Mouse (Mus musculus): ENCODE measurements at regions not wholly inside any gene's neighbourhood (a gene's known extent, or its start where the extent isn't known, plus 50 kb on each side); places are given as distances from the start of the nearest gene placed in this dataset.
A peak's percentile ranks its signal among the peaks of the same experiment; 100 is the strongest.
"Not testable (repeated sequence)": the region's sequence is repeated elsewhere in the genome, so short reads cannot be mapped to it uniquely, and the experiment has no call there.

GRCm38 (mm10) chr3:21935571-21936261 is 140.7 kb upstream of the Tbl1xr1 start:
- DNase-seq (ENCODE audit: extremely low spot score) = peak; percentile 96

- no peak for DNase-seq (ENCODE audit: extremely low spot score)
Measured at GRCm38 (mm10) chr3:21936262-21936603, 140.2 kb upstream of the Tbl1xr1 start.

- DNase-seq (ENCODE audit: extremely low spot score) = peak; percentile 48
Measured at GRCm38 (mm10) chr3:21936616-21937015, 139.8 kb upstream of the Tbl1xr1 start.

GRCm38 (mm10) chr3:21937281-21938035 is 139.0 kb upstream of the Tbl1xr1 start:
- DNase-seq (ENCODE audit: extremely low spot score) = no peak

GRCm38 (mm10) chr3:21938071-21938848 is 138.2 kb upstream of the Tbl1xr1 start:
- peak; percentile 27 for DNase-seq (ENCODE audit: extremely low spot score)

GRCm38 (mm10) chr3:21939738-21940137 is 136.7 kb upstream of the Tbl1xr1 start:
- DNase-seq (ENCODE audit: extremely low spot score) = no peak

GRCm38 (mm10) chr3:21941596-21941995 is 134.9 kb upstream of the Tbl1xr1 start:
- DNase-seq (ENCODE audit: extremely low spot score) = no peak

GRCm38 (mm10) chr3:21942912-21943311 is 133.5 kb upstream of the Tbl1xr1 start:
- no peak for DNase-seq (ENCODE audit: extremely low spot score)

GRCm38 (mm10) chr3:21945775-21946174 is 130.7 kb upstream of the Tbl1xr1 start:
- no peak for DNase-seq (ENCODE audit: extremely low spot score)

GRCm38 (mm10) chr3:21947320-21948073 is 129.0 kb upstream of the Tbl1xr1 start:
- DNase-seq (ENCODE audit: extremely low spot score) = peak; percentile 22

GRCm38 (mm10) chr3:21948074-21948659 is 128.3 kb upstream of the Tbl1xr1 start:
- no peak for DNase-seq (ENCODE audit: extremely low spot score)

- DNase-seq (ENCODE audit: extremely low spot score) = no peak
Measured at GRCm38 (mm10) chr3:21949459-21949858, 127.0 kb upstream of the Tbl1xr1 start.

- no peak for DNase-seq (ENCODE audit: extremely low spot score)
Measured at GRCm38 (mm10) chr3:21950571-21950970, 125.9 kb upstream of the Tbl1xr1 start.

GRCm38 (mm10) chr3:21951446-21952285 is 124.8 kb upstream of the Tbl1xr1 start:
- DNase-seq (ENCODE audit: extremely low spot score) = no peak

GRCm38 (mm10) chr3:21952695-21953415 is 123.6 kb upstream of the Tbl1xr1 start:
- no peak for DNase-seq (ENCODE audit: extremely low spot score)

- no peak for DNase-seq (ENCODE audit: extremely low spot score)
Measured at GRCm38 (mm10) chr3:21953416-21953810, 123.0 kb upstream of the Tbl1xr1 start.

GRCm38 (mm10) chr3:21955681-21956080 is 120.8 kb upstream of the Tbl1xr1 start:
- no peak for DNase-seq (ENCODE audit: extremely low spot score)

- DNase-seq (ENCODE audit: extremely low spot score) = not testable (repeated sequence)
Measured at GRCm38 (mm10) chr3:21957105-21957504, 119.3 kb upstream of the Tbl1xr1 start.

- no peak for DNase-seq (ENCODE audit: extremely low spot score)
Measured at GRCm38 (mm10) chr3:21958595-21959286, 117.7 kb upstream of the Tbl1xr1 start.
